Mouse (Mus musculus) neutrophil, adult 83 days (primary cell): ENCODE results near the gene Olfr1396. TPM values are rescaled to one million over a fixed set of nuclear protein-coding genes. Genes with fewer than 3 reads are reported as not detected.

ENCODE experiments used
- total RNA-seq, 2 experiments: library from RNA; stranded (reverse); gene quantifications; one replicate each; pipeline ENCODE4 v1.2.4; 2023

The Olfr1396 gene
- not detected for total RNA-seq

GRCm38 (mm10) chr11:49114774-49115173 is at the start of gene Olfr1396:
Gene Olfr1396, minus strand, starts transcription at chr11:49114874.

DNA sequence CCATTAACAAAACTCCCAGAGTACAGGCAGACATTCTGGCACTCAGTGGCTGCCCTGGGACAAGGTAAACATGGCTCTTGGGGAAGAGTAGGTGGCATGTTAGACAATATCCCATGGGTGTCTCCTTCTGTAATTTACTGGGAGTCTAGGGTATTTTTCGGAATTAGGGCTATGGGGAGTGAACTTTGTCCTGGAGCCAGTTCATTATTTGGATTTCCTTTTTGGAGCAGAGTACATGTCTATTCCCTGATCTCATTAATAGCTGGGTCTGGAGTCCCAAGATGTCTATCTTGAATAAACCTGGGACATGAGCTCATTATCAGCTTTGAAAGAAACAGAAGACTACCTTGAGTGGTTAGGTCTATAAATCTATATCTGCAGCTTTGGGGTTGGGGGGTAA is 39.4 kb upstream of the Olfr1396 start, which contains the start of gene Olfr1394:
Olfr1394 (plus strand) TSS at position 301 of the 400 bp plus-strand sequence.

GRCm38 (mm10) chr11:49141974-49142373 is 27.3 kb upstream of the Olfr1396 start, which contains the start of gene Olfr1395:
Gene Olfr1395, plus strand, starts transcription at chr11:49142274.

GRCm38 (mm10) chr11:49076001-49076757 is 38.5 kb downstream of the Olfr1396 start, which contains the start of gene Ifi47:
Gene Ifi47, plus strand, starts transcription at chr11:49076587.

DNA sequence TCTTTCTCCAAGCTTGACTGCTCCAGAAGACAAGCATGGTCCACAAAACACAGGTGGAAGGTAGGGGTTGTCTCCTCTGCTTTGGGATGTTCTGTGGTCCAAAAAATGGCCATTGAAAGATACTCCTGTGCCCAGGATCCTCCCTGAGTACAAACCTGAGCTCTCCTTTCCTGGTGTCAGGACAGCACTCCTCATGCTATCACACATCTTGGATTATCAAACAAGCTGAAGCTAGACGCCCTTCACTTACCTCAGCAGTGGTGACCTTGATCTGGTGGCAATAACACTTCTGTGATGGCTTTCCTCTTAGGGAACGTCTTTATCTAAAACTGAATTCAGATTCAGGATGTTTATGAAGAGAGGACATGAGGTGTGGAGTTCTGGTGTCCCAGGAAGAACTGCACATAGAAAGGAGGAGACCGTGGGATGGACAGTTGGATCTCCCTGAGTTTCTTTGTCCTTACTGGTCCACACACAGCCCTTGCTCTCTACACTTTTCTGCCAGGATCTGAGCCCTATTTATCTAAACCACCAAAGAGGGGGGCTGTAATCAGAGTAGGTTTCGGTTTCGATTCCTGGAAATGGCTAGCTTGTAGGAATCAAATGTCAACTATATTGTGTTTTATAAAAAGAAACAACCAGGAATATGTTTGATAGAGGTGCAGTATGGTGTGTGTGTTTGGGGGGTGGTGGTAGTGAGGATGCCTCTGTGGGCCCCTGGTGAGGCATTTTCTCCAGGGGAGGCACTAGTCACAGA is 50.8 kb downstream of the Olfr1396 start, which contains the start of gene Tgtp2:
Tgtp2 (minus strand) TSS at position 494 of the 757 bp plus-strand sequence.

Other genes starting within 250 kb of the Olfr1396 start
- gene Irgm1, start 243.2 kb downstream of the Olfr1396 start, total RNA-seq = 10 to 100 TPM; 14.0 to 19.8 TPM
- gene Gm5431, start 212.7 kb downstream of the Olfr1396 start, total RNA-seq = 1 to 10 TPM; 3.7 to 4.7 TPM
- 10 to 100 TPM; 12.7 to 18.6 TPM for gene Psme2b, start 168.7 kb downstream of the Olfr1396 start, total RNA-seq
- under 1 TPM; 0.11 to 0.40 TPM for gene Olfr56, start 136.0 kb downstream of the Olfr1396 start, total RNA-seq
- gene 9930111J21Rik1, start 135.5 kb downstream of the Olfr1396 start, total RNA-seq = 10 to 100 TPM; 30.9 to 31.8 TPM
- 1 to 10 TPM; 1.4 to 1.6 TPM for gene Gm12185, start 122.6 kb downstream of the Olfr1396 start, total RNA-seq
- 1 to 10 TPM in 1 of 2 experiments, under 1 TPM in 1; 0.40 to 1.4 TPM for gene Tgtp1, start 120.7 kb downstream of the Olfr1396 start, total RNA-seq
- 10 to 100 TPM; 40.2 to 41.2 TPM for gene 9930111J21Rik2, start 63.6 kb downstream of the Olfr1396 start, total RNA-seq
- 1 to 10 TPM in 1 of 2 experiments, under 1 TPM in 1; 0.46 to 1.5 TPM for gene Tgtp2, start 50.7 kb downstream of the Olfr1396 start, total RNA-seq
- 10 to 100 TPM; 17.0 TPM for gene Ifi47, start 38.3 kb downstream of the Olfr1396 start, total RNA-seq
- gene Olfr1395, start 27.4 kb upstream of the Olfr1396 start, total RNA-seq = not detected
- gene Olfr1394, start 39.5 kb upstream of the Olfr1396 start, total RNA-seq = not detected
- 1 to 10 TPM; 2.1 to 2.4 TPM for gene Btnl9, start 72.3 kb upstream of the Olfr1396 start, total RNA-seq
- gene Zfp62, start 88.4 kb upstream of the Olfr1396 start, total RNA-seq = 10 to 100 TPM; 44.4 to 46.3 TPM
- 10 to 100 TPM; 69.3 to 81.5 TPM for gene Mgat1, start 129.3 kb upstream of the Olfr1396 start, total RNA-seq
- under 1 TPM in 1 of 2 experiments, not detected in 1; 0.73 TPM for gene Olfr1393, start 163.4 kb upstream of the Olfr1396 start, total RNA-seq
- gene Olfr1392, start 170.4 kb upstream of the Olfr1396 start, total RNA-seq = not detected
- gene Olfr10, start 189.9 kb upstream of the Olfr1396 start, total RNA-seq = not detected
- not detected for gene Olfr1391, start 207.9 kb upstream of the Olfr1396 start, total RNA-seq
- gene Olfr1390, start 220.3 kb upstream of the Olfr1396 start, total RNA-seq = not detected